Mouse (Mus musculus) testis, adult 2 months (tissue): Measurements from ENCODE around the gene Wwc1. TPM values are rescaled to one million over a fixed set of nuclear protein-coding genes. Genes with fewer than 3 reads are reported as not detected.

Experiments used
- H3K27ac ChIP-seq: fragments of 200-500 bp; 2 replicates; pipeline ENCODE4 v1.5.1; 2012; ENCODE audit warnings: low read depth, low read length; ENCODE audit not compliant: control insufficient read depth, insufficient read depth
- H3K27me3 ChIP-seq: fragments of 200-500 bp; 2 replicates; pipeline ENCODE4 v1.6.1; 2012; ENCODE audit warnings: mild to moderate bottlenecking, low read length, moderate library complexity; ENCODE audit not compliant: control insufficient read depth, insufficient read depth
- H3K36me3 ChIP-seq: fragments of 200-500 bp; 2 replicates; pipeline ENCODE4 v1.6.1; 2012; ENCODE audit warnings: mild to moderate bottlenecking, low read length; ENCODE audit not compliant: control insufficient read depth, insufficient read depth
- H3K4me1 ChIP-seq: fragments of 200-500 bp; 2 replicates; pipeline ENCODE4 v1.6.1; 2012; ENCODE audit warnings: low read length; ENCODE audit not compliant: control insufficient read depth, insufficient read depth
- H3K4me3 ChIP-seq: fragments of 200-500 bp; 2 replicates; pipeline ENCODE4 v1.5.1; 2012; ENCODE audit warnings: low read depth, mild to moderate bottlenecking, low read length, moderate library complexity, mixed read lengths; ENCODE audit not compliant: control insufficient read depth
- CTCF ChIP-seq: fragments of 200-500 bp; IDR thresholded peaks from 2 replicates; pipeline ENCODE4 v1.5.1; 2012; ENCODE audit warnings: low read depth, mild to moderate bottlenecking, inconsistent platforms, low read length, moderate library complexity; ENCODE audit not compliant: control insufficient read depth, insufficient read depth, insufficient replicate concordance
- POLR2A ChIP-seq: fragments of 200-500 bp; IDR thresholded peaks from 2 replicates; pipeline ENCODE4 v1.6.1; 2012; ENCODE audit warnings: low read depth, mild to moderate bottlenecking, inconsistent platforms, low read length, moderate library complexity; ENCODE audit not compliant: control insufficient read depth
- polyA plus RNA-seq: library from polyadenylated mRNA; depleted of rRNA; stranded (reverse); fragments of >200 nt; gene quantifications from 2 replicates; pipeline ENCODE4 v1.2.3, GENCODE M21; 2012; rRNA removed

Wwc1 gene
- 2.7 and 3.8 TPM in 2 replicates for polyA plus RNA-seq

DNA sequence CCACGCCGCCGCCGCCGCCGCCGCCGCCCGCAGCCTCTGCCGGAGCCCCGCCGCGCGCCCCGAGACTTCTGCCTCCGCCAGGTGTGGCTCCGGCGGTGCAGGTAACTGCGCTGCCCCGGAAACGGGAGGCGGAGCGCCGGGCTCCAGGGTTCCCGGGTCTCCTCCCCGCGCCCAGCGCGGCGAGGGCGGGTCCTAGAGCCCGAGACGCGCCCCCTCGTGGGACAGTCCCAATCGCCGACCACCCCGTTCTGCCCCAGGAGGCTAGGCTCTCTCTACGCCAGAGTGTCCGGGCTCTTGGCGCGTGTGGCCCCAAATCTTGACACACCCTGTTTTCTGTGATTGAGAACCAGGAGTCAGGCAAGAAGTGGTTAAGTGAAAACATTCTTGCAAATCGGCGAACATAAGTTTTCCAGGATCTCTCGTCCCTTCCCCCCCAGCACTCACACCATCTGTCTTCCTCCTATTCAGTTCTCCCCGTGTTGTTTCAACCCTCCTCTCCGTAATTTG, at the start of gene Wwc1:
TSS of gene Wwc1 (minus strand) at position 117 of the 507 bp plus-strand sequence.
- TF ChIP-seq CTCF (no peak), POLR2A (no peak)
- Histone ChIP-seq H3K4me1 (peaks cover 13% of the 10 kb centered on the region), H3K27me3 (no peaks in the 10 kb centered on the region), H3K27ac (no peak within 1 kb of the TSS), H3K4me3 (peak within 1 kb of the TSS; percentile 77), H3K36me3 (no peaks in the 10 kb centered on the region)

GRCm38 (mm10) chr11:36020009-36020408, 39.7 kb upstream of the Wwc1 start:
- H3K4me3 ChIP-seq: no peak overlapping the region
- TF ChIP-seq CTCF (no peak), POLR2A (no peak)

DNA sequence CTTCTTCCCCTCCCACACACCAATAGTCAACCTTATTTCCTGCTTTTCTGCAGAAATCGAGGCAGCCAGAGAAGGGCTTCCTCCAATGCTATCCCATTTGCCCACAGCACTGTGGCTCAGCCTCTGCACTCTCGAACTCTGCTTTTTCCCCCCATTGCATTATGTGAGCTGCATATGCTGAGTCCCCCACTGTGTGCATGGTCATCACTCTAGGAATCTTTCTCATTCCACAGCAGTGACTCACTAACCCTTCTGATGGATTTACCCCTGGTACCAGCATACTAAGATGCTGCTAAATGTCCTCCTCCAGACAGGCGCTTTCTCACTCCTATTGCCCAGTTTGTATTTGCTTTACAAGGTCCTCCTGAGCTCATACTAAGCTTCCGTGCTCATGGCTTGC, 32.9 kb upstream of the Wwc1 start:
- no peak for TF ChIP-seq POLR2A
- no peak for TF ChIP-seq CTCF
- Histone ChIP-seq H3K36me3 (no peaks in the 10 kb centered on the region), H3K4me3 (no peak overlapping the region), H3K27ac (no peak overlapping the region), H3K27me3 (no peaks in the 10 kb centered on the region), H3K4me1 (peaks cover 4% of the 10 kb centered on the region)

More at GRCm38 (mm10) chr11:36020009-36020408, 39.7 kb upstream of the Wwc1 start:
- Histone ChIP-seq H3K36me3 (no peaks in the 10 kb centered on the region), H3K27ac (no peak overlapping the region), H3K27me3 (no peaks in the 10 kb centered on the region), H3K4me1 (no peaks in the 10 kb centered on the region)

- Histone ChIP-seq H3K4me1 (peaks cover 7% of the 10 kb centered on the region), H3K4me3 (no peak overlapping the region), H3K27me3 (no peaks in the 10 kb centered on the region), H3K27ac (no peak overlapping the region), H3K36me3 (no peaks in the 10 kb centered on the region)
- TF ChIP-seq CTCF (no peak), POLR2A (no peak)
Measured at GRCm38 (mm10) chr11:36009281-36010208, 29.2 kb upstream of the Wwc1 start.

GRCm38 (mm10) chr11:36002900-36003299, 22.6 kb upstream of the Wwc1 start:
- H3K27ac ChIP-seq: no peak overlapping the region

GRCm38 (mm10) chr11:36001282-36001970, 21.1 kb upstream of the Wwc1 start:
- no peaks in the 10 kb centered on the region; the same call in 1 of the 2 replicates for H3K27me3 ChIP-seq
- peak overlapping the region; percentile 56 for H3K4me3 ChIP-seq
- no peak overlapping the region for H3K27ac ChIP-seq
- peaks cover 4% of the 10 kb centered on the region for H3K4me1 ChIP-seq
- TF ChIP-seq POLR2A (no peak), CTCF (peak; percentile 82)
- no peaks in the 10 kb centered on the region for H3K36me3 ChIP-seq

More at GRCm38 (mm10) chr11:36002900-36003299, 22.6 kb upstream of the Wwc1 start:
- Histone ChIP-seq H3K36me3 (no peaks in the 10 kb centered on the region), H3K27me3 (no peaks in the 10 kb centered on the region; the same call in 1 of the 2 replicates), H3K4me1 (peaks cover 6% of the 10 kb centered on the region), H3K4me3 (no peak overlapping the region)
- TF ChIP-seq CTCF: no peak
- TF ChIP-seq POLR2A: no peak

GRCm38 (mm10) chr11:36000585-36001281, 20.4 kb upstream of the Wwc1 start:
- TF ChIP-seq POLR2A: no peak
- TF ChIP-seq CTCF: no peak
- H3K27me3 ChIP-seq: no peaks in the 10 kb centered on the region; the same call in 1 of the 2 replicates
- H3K4me1 ChIP-seq: peaks cover 4% of the 10 kb centered on the region
- H3K36me3 ChIP-seq: no peaks in the 10 kb centered on the region
- peak overlapping the region; percentile 56 for H3K4me3 ChIP-seq
- H3K27ac ChIP-seq: no peak overlapping the region
